Mouse (Mus musculus) embryonic facial prominence, embryonic 14.5 days (tissue): ENCODE measurements at regions not wholly inside any gene's neighbourhood (a gene's known extent, or its start where the extent isn't known, plus 50 kb on each side); places are given as distances from the start of the nearest gene placed in this dataset.

Experiments used
- ATAC-seq: fragments of 200-750 bp; cut with Nextera tagmentation; 2 replicates; pipeline ENCODE4 v1.8.0; 2017; ENCODE audit warnings: low read depth, moderate number of reproducible peaks, moderate TSS enrichment
- DNase-seq: peaks from one replicate; pipeline ENCODE4 v3.0.0-alpha.2; 2015; ENCODE audit warnings: low spot score
- H3K27ac ChIP-seq: fragments of 300-500 bp; sonication (generic); replicated peaks from 2 replicates; pipeline ENCODE4 v1.5.1; 2014; ENCODE audit warnings: low read depth, mild to moderate bottlenecking, low read length, moderate library complexity
- H3K27me3 ChIP-seq: fragments of 300-500 bp; sonication (generic); replicated peaks from 2 replicates; pipeline ENCODE4 v1.6.1; 2014; ENCODE audit warnings: low read length; ENCODE audit not compliant: control insufficient read depth, insufficient read depth
- H3K36me3 ChIP-seq: fragments of 300-500 bp; sonication (generic); 2 replicates; pipeline ENCODE4 v1.6.1; 2014; ENCODE audit warnings: low read length, mixed read lengths; ENCODE audit not compliant: control insufficient read depth, insufficient read depth
- H3K4me1 ChIP-seq: fragments of 300-500 bp; sonication (generic); 2 replicates; pipeline ENCODE4 v1.6.1; 2014; ENCODE audit warnings: antibody characterized with exemption, low read length; ENCODE audit not compliant: control insufficient read depth, insufficient read depth
- H3K4me2 ChIP-seq: fragments of 300-500 bp; sonication (generic); 2 replicates; pipeline ENCODE4 v1.6.1; 2014; ENCODE audit warnings: low read depth, mild to moderate bottlenecking, low read length, moderate library complexity, mixed read lengths
- H3K4me3 ChIP-seq: fragments of 300-500 bp; sonication (generic); 2 replicates; pipeline ENCODE4 v1.5.1; 2014; ENCODE audit warnings: low read depth, mild to moderate bottlenecking, low read length
- H3K9ac ChIP-seq: fragments of 300-500 bp; sonication (generic); 2 replicates; pipeline ENCODE4 v1.6.1; 2014; ENCODE audit warnings: low read depth, mild to moderate bottlenecking, low read length, moderate library complexity, mixed read lengths
- H3K9me3 ChIP-seq: fragments of 300-500 bp; sonication (generic); 2 replicates; pipeline ENCODE4 v1.6.1; 2016; ENCODE audit warnings: low read length; ENCODE audit not compliant: control insufficient read depth
- WGBS: fragments of 180-500 bp; shearing (Covaris S2); extraction: QIAGEN DNeasy Blood & Tissue Kit; methylation state at CpG from one replicate; pipeline ENCODE4 v1.1.7; 2014; 5-methylcytosine and 5-hydroxymethylcytosine counted together

DNA sequence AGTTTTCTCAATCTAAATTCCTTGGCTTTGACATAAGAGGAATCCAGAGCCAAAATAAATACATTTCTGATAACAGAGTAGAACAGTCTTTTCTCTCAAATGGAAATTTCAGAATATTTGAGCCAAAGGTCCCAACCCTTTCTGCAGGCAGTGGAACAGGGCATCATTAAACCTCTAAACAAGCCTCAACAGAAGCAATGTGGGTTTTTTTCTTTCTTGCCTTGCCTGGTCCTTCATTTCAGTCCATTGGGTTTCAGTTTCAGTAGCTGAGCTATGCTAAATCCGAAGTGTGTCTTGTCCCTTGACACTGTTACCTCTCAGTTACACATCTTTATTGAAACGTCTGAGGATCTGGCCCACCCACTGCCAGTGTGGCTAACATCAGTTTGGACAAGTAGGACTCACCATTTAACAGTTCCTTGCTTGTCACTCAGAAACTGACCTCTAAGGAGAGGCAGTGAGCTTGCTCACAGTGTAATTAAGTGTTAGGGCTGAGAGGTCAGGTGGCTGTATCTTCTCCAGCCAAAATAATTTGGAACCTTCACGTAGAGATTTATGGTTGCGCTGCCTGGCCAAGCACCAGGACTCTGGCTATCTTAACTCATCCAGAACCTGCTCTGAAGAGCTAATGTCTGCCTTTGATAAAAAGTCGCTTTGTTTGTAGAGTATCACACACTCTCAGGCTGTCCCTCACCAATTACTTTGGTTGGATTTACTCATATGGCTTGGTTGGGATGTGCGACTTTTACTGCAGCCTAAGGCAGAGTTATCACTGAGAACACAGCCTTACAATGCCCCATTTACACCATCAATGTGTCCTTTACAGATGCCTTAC, 545.2 kb downstream of the Efnb2 start:
- H3K36me3 ChIP-seq, result no peaks in the 10 kb centered on the region
- ATAC-seq, result no peak
- H3K4me3 ChIP-seq, result no peak overlapping the region
- no peak overlapping the region for H3K27ac ChIP-seq
- 62% methylated on average over 6 of the region's 6 CpGs for WGBS
- DNase-seq, result no peak
- no peaks in the 10 kb centered on the region for H3K9me3 ChIP-seq
- no peak overlapping the region for H3K4me2 ChIP-seq
- no peak overlapping the region for H3K9ac ChIP-seq
- no peaks in the 10 kb centered on the region for H3K4me1 ChIP-seq
- H3K27me3 ChIP-seq, result no peaks in the 10 kb centered on the region

DNA sequence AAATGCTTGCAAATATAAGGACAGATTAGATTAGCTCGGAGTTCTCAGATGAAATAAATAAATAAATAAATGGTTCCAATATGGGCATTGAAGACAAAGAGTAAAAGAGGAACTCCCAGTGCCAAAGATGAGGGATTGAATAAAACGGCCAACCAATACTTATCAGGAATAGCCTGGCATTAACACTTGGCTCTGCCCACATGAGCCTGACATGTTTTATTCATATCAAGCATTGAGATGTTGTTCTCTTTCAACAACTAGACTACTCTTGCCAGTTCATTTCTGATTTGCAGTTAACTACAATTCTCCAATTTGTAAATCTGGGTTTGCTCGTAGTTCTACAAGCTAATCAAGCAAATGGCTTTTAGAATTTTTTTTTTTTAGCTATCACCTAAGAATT, 546.4 kb downstream of the Efnb2 start:
- H3K4me3 ChIP-seq, result no peak overlapping the region
- H3K36me3 ChIP-seq, result no peaks in the 10 kb centered on the region
- no peak overlapping the region for H3K27ac ChIP-seq
- no peak overlapping the region for H3K4me2 ChIP-seq
- ATAC-seq (no peak), DNase-seq (no peak)
- H3K4me1 ChIP-seq, result no peaks in the 10 kb centered on the region
- H3K27me3 ChIP-seq, result no peaks in the 10 kb centered on the region
- 92% methylated on average over 3 of the region's 3 CpGs for WGBS
- H3K9ac ChIP-seq, result no peak overlapping the region
- H3K9me3 ChIP-seq, result no peaks in the 10 kb centered on the region

GRCm38 (mm10) chr8:8109785-8110350, 551.2 kb downstream of the Efnb2 start:
- H3K9me3 ChIP-seq, result no peaks in the 10 kb centered on the region
- no peaks in the 10 kb centered on the region for H3K36me3 ChIP-seq
- 57% methylated on average over 2 of the region's 2 CpGs for WGBS
- H3K4me2 ChIP-seq, result no peak overlapping the region
- ATAC-seq (peak; percentile 89; the same call in 1 of the 2 replicates), DNase-seq (peak; percentile 66)
- no peaks in the 10 kb centered on the region for H3K27me3 ChIP-seq
- H3K4me3 ChIP-seq, result no peak overlapping the region
- no peaks in the 10 kb centered on the region for H3K4me1 ChIP-seq
- H3K27ac ChIP-seq, result no peak overlapping the region
- no peak overlapping the region for H3K9ac ChIP-seq

- ATAC-seq, result no peak
- no peaks in the 10 kb centered on the region for H3K36me3 ChIP-seq
- H3K27ac ChIP-seq, result no peak overlapping the region
- H3K4me3 ChIP-seq, result no peak overlapping the region
- no peak for DNase-seq
- WGBS, result 47% methylated on average over 3 of the region's 3 CpGs
- no peak overlapping the region for H3K4me2 ChIP-seq
- 0 out of 2 replicates have a peak, but pooled peaks cover 7% of the 10 kb centered on the region for H3K4me1 ChIP-seq
- no peaks in the 10 kb centered on the region for H3K27me3 ChIP-seq
- H3K9ac ChIP-seq, result no peak overlapping the region
- H3K9me3 ChIP-seq, result no peaks in the 10 kb centered on the region
Observed at GRCm38 (mm10) chr8:8103492-8103891, 557.5 kb downstream of the Efnb2 start.

GRCm38 (mm10) chr8:8102010-8102727, 558.9 kb downstream of the Efnb2 start:
- H3K4me2 ChIP-seq, result no peak overlapping the region
- ATAC-seq (no peak), DNase-seq (no peak)
- no peaks in the 10 kb centered on the region for H3K9me3 ChIP-seq
- H3K9ac ChIP-seq, result no peak overlapping the region
- no peaks in the 10 kb centered on the region for H3K36me3 ChIP-seq
- H3K27ac ChIP-seq, result no peak overlapping the region
- no peaks in the 10 kb centered on the region for H3K27me3 ChIP-seq
- H3K4me1 ChIP-seq, result 0 out of 2 replicates have a peak, but pooled peaks cover 7% of the 10 kb centered on the region
- 74% methylated on average over 6 of the region's 6 CpGs for WGBS
- H3K4me3 ChIP-seq, result no peak overlapping the region

DNA sequence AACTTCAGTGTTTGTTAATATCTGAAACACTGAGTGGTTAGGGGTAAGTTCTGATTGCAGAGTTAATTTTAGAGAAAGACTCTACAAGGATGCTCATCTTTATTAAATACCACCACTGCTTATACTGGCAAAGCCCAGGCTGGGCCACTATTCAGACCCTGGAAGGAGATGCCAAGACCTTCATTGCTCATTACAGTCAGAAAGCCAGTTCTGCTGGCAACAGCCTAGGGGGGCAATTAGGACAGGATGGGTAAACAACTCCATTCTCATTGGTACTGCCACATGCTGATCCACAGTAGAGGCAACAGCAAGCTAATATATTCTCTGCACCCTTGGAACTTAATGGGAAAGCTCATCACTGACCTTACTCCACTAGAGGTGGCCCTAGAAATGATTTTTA, 568.5 kb downstream of the Efnb2 start:
- no peaks in the 10 kb centered on the region for H3K4me1 ChIP-seq

GRCm38 (mm10) chr8:8084652-8085051, 576.4 kb downstream of the Efnb2 start:
- H3K36me3 ChIP-seq, result no peaks in the 10 kb centered on the region
- no peak for ATAC-seq
- 76% methylated on average over 2 of the region's 2 CpGs for WGBS
- no peaks in the 10 kb centered on the region for H3K4me1 ChIP-seq
- no peak overlapping the region for H3K4me2 ChIP-seq
- H3K9me3 ChIP-seq, result 0 out of 2 replicates have a peak, but pooled peaks cover 6% of the 10 kb centered on the region
- no peaks in the 10 kb centered on the region for H3K27me3 ChIP-seq
- H3K9ac ChIP-seq, result no peak overlapping the region
- no peak overlapping the region for H3K4me3 ChIP-seq
- no peak overlapping the region for H3K27ac ChIP-seq
- DNase-seq, result no peak

More for the DNA sequence above, 568.5 kb downstream of the Efnb2 start:
- no peak overlapping the region for H3K4me2 ChIP-seq
- H3K9me3 ChIP-seq, result 0 out of 2 replicates have a peak, but pooled peaks cover 2% of the 10 kb centered on the region
- no peaks in the 10 kb centered on the region for H3K36me3 ChIP-seq
- H3K27ac ChIP-seq, result no peak overlapping the region
- DNase-seq (no peak), ATAC-seq (no peak)
- no peak overlapping the region for H3K4me3 ChIP-seq
- H3K27me3 ChIP-seq, result no peaks in the 10 kb centered on the region
- H3K9ac ChIP-seq, result no peak overlapping the region

DNA sequence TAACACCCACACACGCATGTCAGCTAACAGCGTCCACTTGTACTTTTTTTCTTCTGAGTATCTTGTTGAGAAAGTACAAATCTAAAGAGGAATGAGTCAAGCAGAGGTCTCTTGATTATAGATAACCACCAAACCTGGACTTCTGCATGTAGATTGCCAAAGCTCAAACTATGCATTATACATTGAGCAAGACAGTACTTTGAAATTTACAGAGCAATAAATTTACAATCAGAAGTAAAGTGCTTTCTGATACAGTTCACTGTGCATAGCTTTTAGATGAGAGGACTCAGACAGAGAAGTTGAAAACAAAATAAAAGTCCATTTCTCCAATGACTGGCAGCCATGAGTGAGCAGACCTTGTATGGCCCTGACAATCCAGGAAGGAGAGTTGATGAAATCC, 597.0 kb downstream of the Efnb2 start:
- H3K36me3 ChIP-seq, result no peaks in the 10 kb centered on the region
- ATAC-seq, result no peak
- DNase-seq, result no peak
- no peak overlapping the region for H3K9ac ChIP-seq
- H3K9me3 ChIP-seq, result no peaks in the 10 kb centered on the region
- H3K27me3 ChIP-seq, result no peaks in the 10 kb centered on the region
- no peaks in the 10 kb centered on the region for H3K4me1 ChIP-seq
- no peak overlapping the region for H3K4me2 ChIP-seq
- no peak overlapping the region for H3K4me3 ChIP-seq
- WGBS, result 85% methylated on average over 2 of the region's 2 CpGs
- H3K27ac ChIP-seq, result no peak overlapping the region
